Mouse (Mus musculus) neural tube, embryonic 12.5 days (tissue): ENCODE data around the gene E2f8. TPM values are rescaled to one million over a fixed set of nuclear protein-coding genes. Genes with fewer than 3 reads are reported as not detected.

ENCODE experiments used
- ATAC-seq: fragments of 200-750 bp; cut with Nextera tagmentation; 2 replicates; pipeline ENCODE4 v1.8.0; 2017; ENCODE audit warnings: low read depth, mild to moderate bottlenecking, moderate TSS enrichment, moderate library complexity; ENCODE audit not compliant: low FRiP score
- H3K27ac ChIP-seq: fragments of 300-500 bp; sonication (generic); 2 replicates; pipeline ENCODE4 v1.5.1; 2016
- H3K27me3 ChIP-seq: fragments of 300-500 bp; sonication (generic); replicated peaks from 2 replicates; pipeline ENCODE4 v1.6.1; 2016; ENCODE audit warnings: mild to moderate bottlenecking
- H3K36me3 ChIP-seq: fragments of 300-500 bp; sonication (generic); 2 replicates; pipeline ENCODE4 v1.6.1; 2016; ENCODE audit warnings: mild to moderate bottlenecking
- H3K4me1 ChIP-seq: fragments of 300-500 bp; sonication (generic); 2 replicates; pipeline ENCODE4 v1.6.1; 2016
- H3K4me2 ChIP-seq: fragments of 300-500 bp; sonication (generic); replicated peaks from 2 replicates; pipeline ENCODE4 v1.6.1; 2016; ENCODE audit warnings: mild to moderate bottlenecking
- H3K4me3 ChIP-seq: fragments of 300-500 bp; sonication (generic); 2 replicates; pipeline ENCODE4 v1.5.1; 2016
- H3K9ac ChIP-seq: fragments of 300-500 bp; sonication (generic); 2 replicates; pipeline ENCODE4 v1.6.1; 2016; ENCODE audit warnings: mild to moderate bottlenecking
- H3K9me3 ChIP-seq: fragments of 300-500 bp; sonication (generic); 2 replicates; pipeline ENCODE4 v1.6.1; 2016; ENCODE audit warnings: mild to moderate bottlenecking
- WGBS: fragments of 180-500 bp; shearing (Covaris S2); methylation state at CpG from one replicate; pipeline ENCODE4 v1.1.7; 2016; 5-methylcytosine and 5-hydroxymethylcytosine counted together
- polyA plus RNA-seq: library from polyadenylated mRNA; unstranded; fragments of >200 nt; fragmentation: Nextera tagmentation; extraction: Ambion mirVana; gene quantifications from 2 replicates; pipeline ENCODE4 v1.2.1, GENCODE M21; 2016

The E2f8 gene
- polyA plus RNA-seq, 1 experiment from 2014 or later = 12.6 TPM

GRCm38 (mm10) chr7:48887973-48888372 lies 6.6 kb upstream of the E2f8 start:
- Histone ChIP-seq H3K27me3 (peaks cover 11% of the 10 kb centered on the region), H3K36me3 (no peaks in the 10 kb centered on the region), H3K9ac (no peak overlapping the region), H3K9me3 (no peaks in the 10 kb centered on the region), H3K4me2 (no peak overlapping the region), H3K4me1 (peaks cover 18% of the 10 kb centered on the region), H3K4me3 (no peak overlapping the region), H3K27ac (no peak overlapping the region)
- no peak for ATAC-seq
- 40% methylated on average over 8 of the region's 8 CpGs for WGBS

- Histone ChIP-seq H3K9me3 (no peaks in the 10 kb centered on the region), H3K27ac (no peak overlapping the region), H3K4me1 (peaks cover 17% of the 10 kb centered on the region), H3K27me3 (peaks cover 21% of the 10 kb centered on the region), H3K4me3 (no peak overlapping the region), H3K4me2 (no peak overlapping the region), H3K9ac (no peak overlapping the region), H3K36me3 (no peaks in the 10 kb centered on the region)
- 48% methylated on average over 5 of the region's 5 CpGs for WGBS
- no peak for ATAC-seq
These were observed 2.8 kb upstream of the E2f8 start for GRCm38 (mm10) chr7:48884266-48884611.

GRCm38 (mm10) chr7:48883525-48884265 lies 2.3 kb upstream of the E2f8 start:
- WGBS = 84% methylated on average over 4 of the region's 4 CpGs
- peaks cover 20% of the 10 kb centered on the region for H3K4me1 ChIP-seq
- H3K36me3 ChIP-seq = no peaks in the 10 kb centered on the region
- H3K27me3 ChIP-seq = peaks cover 21% of the 10 kb centered on the region
- no peaks in the 10 kb centered on the region for H3K9me3 ChIP-seq
- no peak overlapping the region for H3K4me2 ChIP-seq
- H3K4me3 ChIP-seq = no peak overlapping the region
- ATAC-seq = no peak
- no peak overlapping the region for H3K9ac ChIP-seq
- no peak overlapping the region for H3K27ac ChIP-seq

- 0 out of 2 replicates have a peak, but pooled peaks cover 8% of the 10 kb centered on the region for H3K36me3 ChIP-seq
- WGBS = 2% methylated on average over 28 of the region's 28 CpGs
- peak overlapping the region; percentile 100 for H3K4me2 ChIP-seq
- H3K9ac ChIP-seq = peak overlapping the region; percentile 47; the same call in 1 of the 2 replicates
- H3K9me3 ChIP-seq = no peaks in the 10 kb centered on the region
- H3K4me1 ChIP-seq = peaks cover 23% of the 10 kb centered on the region
- H3K27ac ChIP-seq = no peak overlapping the region
- H3K4me3 ChIP-seq = peak overlapping the region; percentile 70
- ATAC-seq = no peak
- H3K27me3 ChIP-seq = peaks cover 21% of the 10 kb centered on the region
These were observed 694 bp upstream of the E2f8 start for GRCm38 (mm10) chr7:48881971-48882609.

- ATAC-seq = peak; percentile 99
- Histone ChIP-seq H3K27ac (no peak overlapping the region), H3K9me3 (no peaks in the 10 kb centered on the region), H3K36me3 (peaks cover 12% of the 10 kb centered on the region), H3K4me1 (peaks cover 23% of the 10 kb centered on the region), H3K4me3 (peak overlapping the region; percentile 70), H3K9ac (peak overlapping the region; percentile 79), H3K4me2 (peak overlapping the region; percentile 100), H3K27me3 (peaks cover 21% of the 10 kb centered on the region)
- WGBS = under 1% methylated on average over 67 of the region's 77 CpGs
These were observed 560 bp downstream of the E2f8 start for GRCm38 (mm10) chr7:48880591-48881481.

- ATAC-seq = no peak
- Histone ChIP-seq H3K4me3 (no peak overlapping the region), H3K9me3 (no peaks in the 10 kb centered on the region), H3K9ac (no peak overlapping the region), H3K27ac (no peak overlapping the region), H3K4me1 (peaks cover 23% of the 10 kb centered on the region), H3K27me3 (peaks cover 21% of the 10 kb centered on the region), H3K4me2 (peak overlapping the region; percentile 52), H3K36me3 (peaks cover 23% of the 10 kb centered on the region)
- WGBS = 43% methylated on average over 3 of the region's 3 CpGs
These were observed 1.8 kb downstream of the E2f8 start for GRCm38 (mm10) chr7:48879574-48879973.

GRCm38 (mm10) chr7:48877786-48878390 lies 3.5 kb downstream of the E2f8 start:
- peaks cover 23% of the 10 kb centered on the region for H3K4me1 ChIP-seq
- H3K36me3 ChIP-seq = peaks cover 36% of the 10 kb centered on the region
- no peaks in the 10 kb centered on the region for H3K9me3 ChIP-seq
- 64% methylated on average over 15 of the region's 15 CpGs for WGBS
- H3K27me3 ChIP-seq = peaks cover 9% of the 10 kb centered on the region
- no peak for ATAC-seq
- H3K27ac ChIP-seq = no peak overlapping the region
- no peak overlapping the region for H3K4me3 ChIP-seq
- no peak overlapping the region for H3K9ac ChIP-seq
- no peak overlapping the region for H3K4me2 ChIP-seq

GRCm38 (mm10) chr7:48876526-48876925 lies 4.9 kb downstream of the E2f8 start:
- H3K9ac ChIP-seq = no peak overlapping the region
- H3K36me3 ChIP-seq = peaks cover 49% of the 10 kb centered on the region
- peaks cover 14% of the 10 kb centered on the region for H3K4me1 ChIP-seq
- ATAC-seq = no peak
- no peaks in the 10 kb centered on the region for H3K9me3 ChIP-seq
- WGBS = 78% methylated on average over 4 of the region's 4 CpGs
- H3K27ac ChIP-seq = no peak overlapping the region
- no peaks in the 10 kb centered on the region for H3K27me3 ChIP-seq
- no peak overlapping the region for H3K4me3 ChIP-seq
- H3K4me2 ChIP-seq = no peak overlapping the region

- H3K27me3 ChIP-seq = no peaks in the 10 kb centered on the region
- no peaks in the 10 kb centered on the region for H3K9me3 ChIP-seq
- peaks cover 63% of the 10 kb centered on the region for H3K36me3 ChIP-seq
- H3K9ac ChIP-seq = no peak overlapping the region
- no peak overlapping the region for H3K4me3 ChIP-seq
- peaks cover 14% of the 10 kb centered on the region for H3K4me1 ChIP-seq
- WGBS = 96% methylated on average over 14 of the region's 14 CpGs
- ATAC-seq = no peak
- no peak overlapping the region for H3K27ac ChIP-seq
- no peak overlapping the region for H3K4me2 ChIP-seq
These were observed 6.3 kb downstream of the E2f8 start for GRCm38 (mm10) chr7:48875096-48875495.

GRCm38 (mm10) chr7:48871292-48871691 lies 10.1 kb downstream of the E2f8 start:
- H3K9me3 ChIP-seq = no peaks in the 10 kb centered on the region
- no peak overlapping the region for H3K4me2 ChIP-seq
- peaks cover 75% of the 10 kb centered on the region for H3K36me3 ChIP-seq
- no peak overlapping the region for H3K9ac ChIP-seq
- WGBS = 95% methylated on average over 11 of the region's 11 CpGs
- H3K27ac ChIP-seq = no peak overlapping the region
- no peaks in the 10 kb centered on the region for H3K4me1 ChIP-seq
- no peak overlapping the region for H3K4me3 ChIP-seq
- no peaks in the 10 kb centered on the region for H3K27me3 ChIP-seq
- no peak for ATAC-seq

- Histone ChIP-seq H3K4me2 (no peak overlapping the region), H3K9ac (no peak overlapping the region), H3K9me3 (no peaks in the 10 kb centered on the region), H3K4me1 (no peaks in the 10 kb centered on the region), H3K36me3 (peaks cover 75% of the 10 kb centered on the region), H3K27ac (no peak overlapping the region), H3K4me3 (no peak overlapping the region), H3K27me3 (no peaks in the 10 kb centered on the region)
- whole genome bisulfite sequencing = 94% methylated on average over 21 of the region's 21 CpGs
- no peak for ATAC-seq
These were observed 10.7 kb downstream of the E2f8 start for GRCm38 (mm10) chr7:48870579-48871180.
